Mouse (Mus musculus) testis, adult 2 months (tissue): Measurements from ENCODE around the gene Sez6l.

Experiments used
- CTCF ChIP-seq: fragments of 200-500 bp; IDR thresholded peaks from 2 replicates; pipeline ENCODE4 v1.5.1; 2012; ENCODE audit warnings: low read depth, mild to moderate bottlenecking, inconsistent platforms, low read length, moderate library complexity; ENCODE audit not compliant: control insufficient read depth, insufficient read depth, insufficient replicate concordance
- POLR2A ChIP-seq: fragments of 200-500 bp; IDR thresholded peaks from 2 replicates; pipeline ENCODE4 v1.6.1; 2012; ENCODE audit warnings: low read depth, mild to moderate bottlenecking, inconsistent platforms, low read length, moderate library complexity; ENCODE audit not compliant: control insufficient read depth

- TF ChIP-seq POLR2A (no peak), CTCF (no peak)
Measured at GRCm38 (mm10) chr5:112394779-112395443, 182.1 kb downstream of the Sez6l start, which contains the start of gene Asphd2.
